Mouse (Mus musculus): Measurements from ENCODE around the gene Htra1. TPM values are rescaled to one million over a fixed set of nuclear protein-coding genes. Genes with fewer than 3 reads are reported as not detected.

Htra1 gene
- polyA plus RNA-seq, 1 experiment = 37.7 TPM

DNA sequence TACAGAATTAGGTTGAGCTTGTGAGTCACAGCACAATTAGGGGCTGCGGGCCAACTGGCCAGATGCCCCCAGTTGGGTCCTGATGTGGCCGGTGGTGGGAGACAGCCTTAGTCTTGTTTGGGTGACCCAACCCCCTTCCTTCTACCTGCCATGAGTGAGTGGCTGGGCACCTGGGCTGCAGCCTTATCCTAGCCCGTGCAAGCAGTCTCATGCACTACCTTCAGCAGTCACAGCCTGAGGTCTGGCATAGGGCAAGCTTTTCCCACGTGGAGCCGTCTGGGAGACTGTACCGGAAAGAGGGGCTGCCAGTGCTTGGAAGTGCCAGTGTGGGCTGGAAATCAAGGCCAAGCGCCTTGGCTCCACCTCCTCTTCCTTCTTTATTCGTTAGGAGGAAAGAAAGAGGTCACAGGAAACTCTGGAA lies 13.4 kb downstream of the Htra1 start:
- H3K4me3 ChIP-seq (ENCODE audit: extremely low read depth, insufficient read depth, insufficient read length) = no peak overlapping the region
- H3K27ac ChIP-seq (ENCODE audit: insufficient read depth, low read length) = no peak overlapping the region
- no peaks in the 10 kb centered on the region for H3K27me3 ChIP-seq (ENCODE audit: control insufficient read depth, insufficient read depth, low read length)
- H3K4me1 ChIP-seq (ENCODE audit: control insufficient read depth, insufficient read depth, insufficient read length) = no peaks in the 10 kb centered on the region
- DNase-seq (ENCODE audit: low read depth in 1 of 2, low spot score in 2 of 2) = no peak
- no peaks in the 10 kb centered on the region for H3K36me3 ChIP-seq (ENCODE audit: control insufficient read depth, insufficient read depth, low read length)
- TF ChIP-seq CTCF (IDR thresholded peaks at IDR 0.05; ENCODE audit: extremely low read depth, insufficient read depth, insufficient read length, insufficient replicate concordance) (no peak), POLR2A (IDR thresholded peaks at IDR 0.05; ENCODE audit: low read depth, low read length) (no peak)
- WGBS = 42% methylated on average over 8 of the region's 8 CpGs

DNA sequence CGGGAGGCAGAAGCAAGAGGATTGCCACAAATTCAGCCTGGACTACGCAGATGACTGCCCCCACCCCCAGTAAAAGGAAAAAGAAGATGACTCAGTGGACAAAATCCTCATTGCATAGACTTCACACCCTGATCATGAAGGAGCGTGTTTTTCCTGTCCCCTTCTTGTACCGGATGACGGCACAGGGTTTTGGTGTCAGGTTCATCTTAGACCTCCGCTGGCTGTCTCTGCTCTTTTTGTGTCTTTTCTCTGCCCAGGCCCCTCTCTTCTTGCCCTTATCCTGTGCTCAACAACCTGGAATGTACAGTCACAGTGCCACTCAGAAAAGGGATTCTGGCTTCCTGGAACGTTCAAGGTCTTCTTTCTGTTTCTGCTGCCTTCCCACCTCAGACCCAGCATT lies 14.6 kb downstream of the Htra1 start:
- Histone ChIP-seq H3K36me3 (ENCODE audit: control insufficient read depth, insufficient read depth, low read length) (no peaks in the 10 kb centered on the region), H3K27me3 (ENCODE audit: control insufficient read depth, insufficient read depth, low read length) (no peaks in the 10 kb centered on the region), H3K27ac (ENCODE audit: insufficient read depth, low read length) (no peak overlapping the region), H3K4me1 (ENCODE audit: control insufficient read depth, insufficient read depth, insufficient read length) (no peaks in the 10 kb centered on the region), H3K4me3 (ENCODE audit: extremely low read depth, insufficient read depth, insufficient read length) (no peak overlapping the region)
- TF ChIP-seq POLR2A (IDR thresholded peaks at IDR 0.05; ENCODE audit: low read depth, low read length) (no peak), CTCF (IDR thresholded peaks at IDR 0.05; ENCODE audit: extremely low read depth, insufficient read depth, insufficient read length, insufficient replicate concordance) (no peak)
- 88% methylated on average over 7 of the region's 7 CpGs for WGBS
- DNase-seq (ENCODE audit: low read depth in 1 of 2, low spot score in 2 of 2) = no peak

DNA sequence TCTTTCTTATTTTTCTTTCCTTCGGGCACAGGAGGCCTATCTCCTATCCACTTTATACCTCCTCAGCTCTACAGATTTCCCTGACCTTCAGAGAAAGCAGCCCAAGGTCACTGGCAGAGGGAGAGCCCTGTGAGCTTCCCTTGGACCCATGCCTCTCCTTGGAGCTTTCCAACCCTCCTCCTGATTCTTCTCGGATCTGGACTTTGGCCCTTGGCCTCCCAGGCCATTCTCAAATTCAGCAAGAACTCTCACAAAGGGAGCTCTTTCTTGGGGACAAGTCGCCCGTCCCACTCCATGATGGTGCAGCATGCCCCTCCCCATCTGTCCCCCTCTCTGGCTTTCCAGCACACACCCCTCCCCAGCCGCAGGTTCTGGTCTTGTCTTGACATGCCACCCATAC lies 15.1 kb downstream of the Htra1 start:
- TF ChIP-seq CTCF (IDR thresholded peaks at IDR 0.05; ENCODE audit: extremely low read depth, insufficient read depth, insufficient read length, insufficient replicate concordance) (no peak), POLR2A (IDR thresholded peaks at IDR 0.05; ENCODE audit: low read depth, low read length) (no peak)
- 85% methylated on average over 5 of the region's 5 CpGs for WGBS
- no peaks in the 10 kb centered on the region for H3K27me3 ChIP-seq (ENCODE audit: control insufficient read depth, insufficient read depth, low read length)
- DNase-seq (ENCODE audit: low read depth in 1 of 2, low spot score in 2 of 2) = no peak
- H3K27ac ChIP-seq (ENCODE audit: insufficient read depth, low read length) = no peak overlapping the region
- no peaks in the 10 kb centered on the region for H3K4me1 ChIP-seq (ENCODE audit: control insufficient read depth, insufficient read depth, insufficient read length)
- H3K4me3 ChIP-seq (ENCODE audit: extremely low read depth, insufficient read depth, insufficient read length) = no peak overlapping the region
- no peaks in the 10 kb centered on the region for H3K36me3 ChIP-seq (ENCODE audit: control insufficient read depth, insufficient read depth, low read length)

DNA sequence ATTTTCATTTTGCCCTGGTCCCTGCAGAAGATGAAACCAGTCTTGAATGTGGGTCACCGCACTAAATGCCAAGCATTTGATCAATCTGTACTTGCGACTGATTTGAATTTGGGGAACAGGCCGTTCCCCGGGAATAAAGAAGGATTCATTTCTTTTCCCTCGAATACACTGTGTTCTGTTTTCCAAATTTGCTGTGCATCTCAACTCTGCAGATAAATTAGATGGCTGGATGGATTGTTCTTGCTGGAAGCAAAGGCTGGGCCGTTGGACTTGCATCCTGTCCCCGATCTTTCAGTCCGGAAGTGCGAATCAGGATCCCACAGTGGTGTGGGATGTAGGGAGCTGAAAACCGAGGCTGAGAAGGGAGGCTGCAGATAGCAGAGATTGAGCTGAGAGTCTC lies 17.5 kb downstream of the Htra1 start:
- Histone ChIP-seq H3K36me3 (ENCODE audit: control insufficient read depth, insufficient read depth, low read length) (no peaks in the 10 kb centered on the region), H3K4me3 (ENCODE audit: extremely low read depth, insufficient read depth, insufficient read length) (no peak overlapping the region), H3K4me1 (ENCODE audit: control insufficient read depth, insufficient read depth, insufficient read length) (no peaks in the 10 kb centered on the region), H3K27ac (ENCODE audit: insufficient read depth, low read length) (no peak overlapping the region), H3K27me3 (ENCODE audit: control insufficient read depth, insufficient read depth, low read length) (no peaks in the 10 kb centered on the region)
- no peak for DNase-seq (ENCODE audit: low read depth in 1 of 2, low spot score in 2 of 2)
- TF ChIP-seq POLR2A (IDR thresholded peaks at IDR 0.05; ENCODE audit: low read depth, low read length) = no peak
- no peak for TF ChIP-seq CTCF (IDR thresholded peaks at IDR 0.05; ENCODE audit: extremely low read depth, insufficient read depth, insufficient read length, insufficient replicate concordance)
- WGBS = 86% methylated on average over 10 of the region's 10 CpGs

DNA sequence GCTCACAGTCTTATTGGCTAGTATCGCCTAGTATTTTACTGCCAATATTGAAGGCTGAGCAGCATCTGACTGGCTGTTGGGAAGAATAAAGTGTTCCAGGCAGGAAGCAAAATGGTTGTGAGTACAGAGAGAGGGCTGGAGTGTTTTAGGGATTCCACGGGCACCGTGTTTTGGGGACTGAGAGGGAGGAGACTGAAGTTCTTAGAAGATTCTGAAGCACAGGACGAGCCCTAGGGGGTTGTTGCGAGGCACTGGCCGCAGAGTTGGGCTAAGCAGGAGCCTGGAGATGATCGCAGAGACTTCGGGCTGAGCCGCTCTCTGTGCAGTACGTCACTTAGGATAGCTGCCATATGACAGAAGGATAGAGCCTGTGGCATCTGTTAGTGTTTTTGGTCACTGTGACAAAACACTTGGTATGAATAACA lies 18.3 kb downstream of the Htra1 start:
- Histone ChIP-seq H3K27ac (ENCODE audit: insufficient read depth, low read length) (no peak overlapping the region), H3K27me3 (ENCODE audit: control insufficient read depth, insufficient read depth, low read length) (no peaks in the 10 kb centered on the region), H3K4me3 (ENCODE audit: extremely low read depth, insufficient read depth, insufficient read length) (no peak overlapping the region), H3K36me3 (ENCODE audit: control insufficient read depth, insufficient read depth, low read length) (no peaks in the 10 kb centered on the region), H3K4me1 (ENCODE audit: control insufficient read depth, insufficient read depth, insufficient read length) (no peaks in the 10 kb centered on the region)
- DNase-seq (ENCODE audit: low read depth in 1 of 2, low spot score in 2 of 2) = no peak
- WGBS = 88% methylated on average over 10 of the region's 10 CpGs
- TF ChIP-seq POLR2A (IDR thresholded peaks at IDR 0.05; ENCODE audit: low read depth, low read length) = no peak
- TF ChIP-seq CTCF (IDR thresholded peaks at IDR 0.05; ENCODE audit: extremely low read depth, insufficient read depth, insufficient read length, insufficient replicate concordance) = no peak

DNA sequence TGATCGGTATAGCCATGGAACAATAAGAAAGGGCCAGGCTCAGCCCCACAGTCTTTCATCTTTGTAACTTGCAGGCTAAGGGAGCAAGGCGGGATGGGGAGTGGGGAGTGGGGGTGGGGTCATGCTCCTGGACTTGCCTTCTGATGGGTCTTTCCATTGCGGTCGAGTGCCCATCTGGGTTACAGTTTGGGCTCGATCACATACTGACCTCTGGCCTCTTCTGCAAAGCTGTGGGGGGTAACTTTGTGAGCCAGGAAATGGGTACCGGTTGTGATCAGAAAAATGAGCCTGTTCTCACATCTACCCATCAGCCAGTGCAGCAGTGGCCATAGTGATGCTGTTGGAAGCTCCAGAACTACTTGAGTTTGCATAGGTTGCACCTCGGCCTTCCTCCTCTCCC lies 22.6 kb downstream of the Htra1 start:
- H3K27me3 ChIP-seq (ENCODE audit: control insufficient read depth, insufficient read depth, low read length) = no peaks in the 10 kb centered on the region
- no peaks in the 10 kb centered on the region for H3K36me3 ChIP-seq (ENCODE audit: control insufficient read depth, insufficient read depth, low read length)
- H3K4me3 ChIP-seq (ENCODE audit: extremely low read depth, insufficient read depth, insufficient read length) = no peak overlapping the region
- WGBS = 83% methylated on average over 7 of the region's 7 CpGs
- no peak for DNase-seq (ENCODE audit: low read depth in 1 of 2, low spot score in 2 of 2)
- no peaks in the 10 kb centered on the region for H3K4me1 ChIP-seq (ENCODE audit: control insufficient read depth, insufficient read depth, insufficient read length)
- no peak overlapping the region; the same call in 1 of the 2 replicates for H3K27ac ChIP-seq (ENCODE audit: insufficient read depth, low read length)
- TF ChIP-seq CTCF (IDR thresholded peaks at IDR 0.05; ENCODE audit: extremely low read depth, insufficient read depth, insufficient read length, insufficient replicate concordance) (no peak), POLR2A (IDR thresholded peaks at IDR 0.05; ENCODE audit: low read depth, low read length) (no peak)

DNA sequence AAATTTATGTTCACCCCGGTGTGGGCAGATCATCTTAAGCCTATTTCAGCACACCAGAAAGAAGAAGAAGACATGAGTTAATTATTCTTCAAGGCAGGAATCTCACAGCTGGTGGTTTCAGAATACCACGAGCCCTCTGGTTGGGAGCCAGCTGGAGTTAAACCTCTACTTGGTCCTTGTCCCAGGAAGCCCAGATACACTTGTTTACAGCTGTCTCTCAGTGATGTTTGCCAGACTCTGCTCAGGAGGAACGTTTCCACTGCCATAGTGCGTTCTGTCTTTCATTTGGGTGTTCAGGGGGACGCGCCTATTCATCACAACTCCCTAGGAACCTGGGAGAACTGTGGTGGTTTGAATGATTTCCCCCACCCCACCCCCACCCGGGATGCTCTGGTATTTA lies 24.0 kb downstream of the Htra1 start:
- no peak overlapping the region for H3K27ac ChIP-seq (ENCODE audit: insufficient read depth, low read length)

More for the DNA sequence above, 24.0 kb downstream of the Htra1 start:
- Histone ChIP-seq H3K4me1 (ENCODE audit: control insufficient read depth, insufficient read depth, insufficient read length) (no peaks in the 10 kb centered on the region), H3K4me3 (ENCODE audit: extremely low read depth, insufficient read depth, insufficient read length) (no peak overlapping the region), H3K36me3 (ENCODE audit: control insufficient read depth, insufficient read depth, low read length) (no peaks in the 10 kb centered on the region), H3K27me3 (ENCODE audit: control insufficient read depth, insufficient read depth, low read length) (no peaks in the 10 kb centered on the region)
- no peak for DNase-seq (ENCODE audit: low read depth in 1 of 2, low spot score in 2 of 2)
- WGBS = 45% methylated on average over 7 of the region's 7 CpGs
- TF ChIP-seq POLR2A (IDR thresholded peaks at IDR 0.05; ENCODE audit: low read depth, low read length) (no peak), CTCF (IDR thresholded peaks at IDR 0.05; ENCODE audit: extremely low read depth, insufficient read depth, insufficient read length, insufficient replicate concordance) (no peak)
